Mouse (Mus musculus) megakaryocyte progenitor cell, adult 5-6 weeks (primary cell): ENCODE results near the gene BC049762. TPM values are rescaled to one million over a fixed set of nuclear protein-coding genes. Genes with fewer than 3 reads are reported as not detected.

Experiments
- ATAC-seq: replicated peaks from 2 replicates; pipeline ENCODE4 v1.8.0; 2016; ENCODE audit warnings: mild to moderate bottlenecking, moderate TSS enrichment, inconsistent platforms; ENCODE audit not compliant: poor library complexity
- total RNA-seq, 2 experiments: library from RNA; stranded (forward) in 1 of 2; stranded (reverse) in 1 of 2; fragments of 157-497, 149-512 nt in 1 of 2; fragments of 200-1000 nt in 1 of 2; gene quantifications; 2 replicates each; pipeline versions ENCODE4 v1.2.3 to v1.2.4; 2015 to 2017

Gene BC049762
- total RNA-seq, 2 experiments from 2014 or later, result 0.29 to 2.3 TPM

GRCm38 (mm10) chr11:51219396-51219980, 43.4 kb downstream of the BC049762 start:
- ATAC-seq, result no peak

GRCm38 (mm10) chr11:51214021-51214420, 48.8 kb downstream of the BC049762 start:
- ATAC-seq, result no peak

- ATAC-seq, result no peak
Observed at GRCm38 (mm10) chr11:51211426-51211825, 51.4 kb downstream of the BC049762 start.

- no peak for ATAC-seq
Observed at GRCm38 (mm10) chr11:51207758-51208157, 55.1 kb downstream of the BC049762 start.

Other genes starting within 250 kb of the BC049762 start
- not detected in 2 replicates for gene Olfr54, start 248.8 kb downstream of the BC049762 start, total RNA-seq (2015)
- gene Olfr54, start 248.8 kb downstream of the BC049762 start, total RNA-seq (2017), result not detected in 2 replicates
- not detected in 2 replicates for gene Olfr1375, start 214.9 kb downstream of the BC049762 start, total RNA-seq (2015)
- not detected in 2 replicates for gene Olfr1375, start 214.9 kb downstream of the BC049762 start, total RNA-seq (2017)
- gene Zfp354a, start 203.8 kb downstream of the BC049762 start, total RNA-seq (2015), result not detected in 2 replicates
- not detected in 2 replicates for gene Zfp354a, start 203.8 kb downstream of the BC049762 start, total RNA-seq (2017)
- not detected in 2 replicates for gene Gm12569, start 42.6 kb downstream of the BC049762 start, total RNA-seq (2015)
- gene Gm12569, start 42.6 kb downstream of the BC049762 start, total RNA-seq (2017), result not detected in 2 replicates
- gene Clk4, start 1.3 kb downstream of the BC049762 start, total RNA-seq (2015), result 141 and 185 TPM in 2 replicates
- gene Clk4, start 1.3 kb downstream of the BC049762 start, total RNA-seq (2017), result 138 and 218 TPM in 2 replicates
- 0.02 TPM in 1 of 2 replicates, not detected in the other for gene Col23a1, start 26.9 kb upstream of the BC049762 start, total RNA-seq (2015)
- gene Col23a1, start 26.9 kb upstream of the BC049762 start, total RNA-seq (2017), result 0.03 TPM in 1 of 2 replicates, not detected in the other